Mouse (Mus musculus) midbrain, embryonic 12.5 days (tissue): ENCODE data around the gene Cx3cl1. TPM values are rescaled to one million over a fixed set of nuclear protein-coding genes. Genes with fewer than 3 reads are reported as not detected.

Experiments
- ATAC-seq: fragments of 200-750 bp; cut with Nextera tagmentation; 2 replicates; pipeline ENCODE4 v1.8.0; 2017; ENCODE audit warnings: low read depth, moderate TSS enrichment, moderate library complexity; ENCODE audit not compliant: low FRiP score
- H3K27ac ChIP-seq: fragments of 300-500 bp; sonication (generic); replicated peaks from 2 replicates; pipeline ENCODE4 v1.5.1; 2016; ENCODE audit warnings: mild to moderate bottlenecking
- H3K27me3 ChIP-seq: fragments of 300-500 bp; sonication (generic); 2 replicates; pipeline ENCODE4 v1.6.1; 2016; ENCODE audit warnings: mild to moderate bottlenecking
- H3K36me3 ChIP-seq: fragments of 300-500 bp; sonication (generic); 2 replicates; pipeline ENCODE4 v1.6.1; 2016
- H3K4me1 ChIP-seq: fragments of 300-500 bp; sonication (generic); 2 replicates; pipeline ENCODE4 v1.6.1; 2016
- H3K4me2 ChIP-seq: fragments of 300-500 bp; sonication (generic); replicated peaks from 2 replicates; pipeline ENCODE4 v1.6.1; 2016; ENCODE audit warnings: mild to moderate bottlenecking, moderate library complexity
- H3K4me3 ChIP-seq: fragments of 300-500 bp; sonication (generic); 2 replicates; pipeline ENCODE4 v1.5.1; 2016; ENCODE audit warnings: mild to moderate bottlenecking
- H3K9ac ChIP-seq: fragments of 300-500 bp; sonication (generic); replicated peaks from 2 replicates; pipeline ENCODE4 v1.6.1; 2016; ENCODE audit warnings: mild to moderate bottlenecking, moderate library complexity
- H3K9me3 ChIP-seq: fragments of 300-500 bp; sonication (generic); 2 replicates; pipeline ENCODE4 v1.6.1; 2016; ENCODE audit warnings: mild to moderate bottlenecking
- WGBS: fragments of 180-500 bp; shearing (Covaris S2); methylation state at CpG from one replicate; pipeline ENCODE4 v1.1.7; 2016; 5-methylcytosine and 5-hydroxymethylcytosine counted together
- polyA plus RNA-seq: library from polyadenylated mRNA; unstranded; fragments of >200 nt; fragmentation: Nextera tagmentation; extraction: Ambion mirVana; gene quantifications from 2 replicates; pipeline ENCODE4 v1.2.1, GENCODE M21; 2016

Cx3cl1 gene
- polyA plus RNA-seq, 1 experiment from 2014 or later = 8.2 TPM

- ATAC-seq = no peak
- H3K9ac ChIP-seq = no peak overlapping the region
- H3K4me2 ChIP-seq = no peak overlapping the region
- no peaks in the 10 kb centered on the region for H3K9me3 ChIP-seq
- H3K27me3 ChIP-seq = no peaks in the 10 kb centered on the region
- peaks cover 77% of the 10 kb centered on the region for H3K36me3 ChIP-seq
- H3K4me1 ChIP-seq = no peaks in the 10 kb centered on the region
- H3K27ac ChIP-seq = no peak overlapping the region
- WGBS = 85% methylated on average over 6 of the region's 6 CpGs
- H3K4me3 ChIP-seq = no peak overlapping the region
Observed at GRCm38 (mm10) chr8:94825170-94825569, 53.4 kb downstream of the Cx3cl1 start.

DNA sequence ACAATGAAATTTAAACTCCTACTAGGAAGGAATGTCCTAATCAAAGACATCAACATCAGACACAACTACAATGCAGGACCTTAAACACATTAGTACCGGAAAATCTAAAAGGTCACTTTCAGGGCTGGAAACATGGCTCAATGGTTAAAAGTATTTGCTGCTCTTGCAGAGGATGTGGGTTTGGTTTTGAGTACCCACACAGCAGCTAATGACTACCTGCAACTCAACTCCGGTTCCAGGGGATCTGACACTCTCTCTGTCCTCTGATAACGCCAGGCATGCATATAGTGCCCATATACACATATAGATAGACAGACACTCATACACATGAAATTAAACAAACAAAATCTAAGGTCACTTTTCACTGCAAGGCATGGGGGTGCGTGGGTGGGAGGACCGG is 54.4 kb downstream of the Cx3cl1 start:
- Histone ChIP-seq H3K9me3 (0 out of 2 replicates have a peak, but pooled peaks cover 3% of the 10 kb centered on the region), H3K36me3 (peaks cover 75% of the 10 kb centered on the region), H3K4me3 (no peak overlapping the region), H3K27ac (no peak overlapping the region), H3K9ac (no peak overlapping the region), H3K4me1 (no peaks in the 10 kb centered on the region), H3K4me2 (no peak overlapping the region), H3K27me3 (no peaks in the 10 kb centered on the region)
- ATAC-seq = no peak
- 99% methylated on average over 5 of the region's 5 CpGs for WGBS

- no peak for ATAC-seq
- WGBS = 91% methylated on average over 6 of the region's 6 CpGs
- Histone ChIP-seq H3K36me3 (peaks cover 70% of the 10 kb centered on the region), H3K27ac (no peak overlapping the region), H3K9ac (no peak overlapping the region), H3K4me3 (no peak overlapping the region), H3K27me3 (no peaks in the 10 kb centered on the region), H3K9me3 (0 out of 2 replicates have a peak, but pooled peaks cover 3% of the 10 kb centered on the region), H3K4me2 (no peak overlapping the region), H3K4me1 (no peaks in the 10 kb centered on the region)
Observed at GRCm38 (mm10) chr8:94828284-94828683, 56.5 kb downstream of the Cx3cl1 start.

Other genes starting within 250 kb of the Cx3cl1 start
- gene Cpne2, start 239.0 kb upstream of the Cx3cl1 start, polyA plus RNA-seq = 9.9 and 10.0 TPM in 2 replicates
- gene Rspry1, start 170.1 kb upstream of the Cx3cl1 start, polyA plus RNA-seq = 55.0 and 57.7 TPM in 2 replicates
- 97.4 and 105 TPM in 2 replicates for gene Fam192a, start 170.0 kb upstream of the Cx3cl1 start, polyA plus RNA-seq
- 238 and 247 TPM in 2 replicates for gene Arl2bp, start 105.4 kb upstream of the Cx3cl1 start, polyA plus RNA-seq
- 0.34 and 0.38 TPM in 2 replicates for gene Pllp, start 75.7 kb upstream of the Cx3cl1 start, polyA plus RNA-seq
- not detected in 2 replicates for gene Ccl22, start 26.4 kb upstream of the Cx3cl1 start, polyA plus RNA-seq
- gene Ccl17, start 38.4 kb downstream of the Cx3cl1 start, polyA plus RNA-seq = not detected in 2 replicates
- 53.4 and 54.4 TPM in 2 replicates for gene Coq9, start 66.3 kb downstream of the Cx3cl1 start, polyA plus RNA-seq
- 182 and 192 TPM in 2 replicates for gene Ciapin1, start 66.3 kb downstream of the Cx3cl1 start, polyA plus RNA-seq
- 136 and 140 TPM in 2 replicates for gene Polr2c, start 85.4 kb downstream of the Cx3cl1 start, polyA plus RNA-seq
- gene Dok4, start 104.3 kb downstream of the Cx3cl1 start, polyA plus RNA-seq = 24.8 and 26.6 TPM in 2 replicates
- 16.3 and 18.1 TPM in 2 replicates for gene Ccdc102a, start 146.1 kb downstream of the Cx3cl1 start, polyA plus RNA-seq
- 0.09 and 0.10 TPM in 2 replicates for gene Adgrg5, start 151.7 kb downstream of the Cx3cl1 start, polyA plus RNA-seq
- gene Adgrg1, start 202.7 kb downstream of the Cx3cl1 start, polyA plus RNA-seq = 193 and 210 TPM in 2 replicates
- gene Adgrg3, start 245.7 kb downstream of the Cx3cl1 start, polyA plus RNA-seq = 1.7 and 2.7 TPM in 2 replicates